Mouse (Mus musculus) inflammation-experienced regulatory T-cells, adult 6 months (primary cell): ENCODE data around the gene Tamm41. TPM values are rescaled to one million over a fixed set of nuclear protein-coding genes. Genes with fewer than 3 reads are reported as not detected.
A peak's percentile ranks its signal among the peaks of the same experiment; 100 is the strongest.

Source experiments
- ATAC-seq: one replicate; pipeline ENCODE4 v1.8.0; 2017
- polyA plus RNA-seq, 3 experiments: library from polyadenylated mRNA; unstranded; fragments of 100-300 nt; shearing (Covaris generic); gene quantifications; one replicate each; pipeline ENCODE4 v1.2.1; 2017

Gene Tamm41
- polyA plus RNA-seq, result 10 to 100 TPM; 19.7 to 33.2 (median 25.1) TPM

GRCm38 (mm10) chr6:115037103-115038094 is at the start of gene Tamm41:
Tamm41 (minus strand) TSS chr6:115037876.
- ATAC-seq, result peak; percentile 97

DNA sequence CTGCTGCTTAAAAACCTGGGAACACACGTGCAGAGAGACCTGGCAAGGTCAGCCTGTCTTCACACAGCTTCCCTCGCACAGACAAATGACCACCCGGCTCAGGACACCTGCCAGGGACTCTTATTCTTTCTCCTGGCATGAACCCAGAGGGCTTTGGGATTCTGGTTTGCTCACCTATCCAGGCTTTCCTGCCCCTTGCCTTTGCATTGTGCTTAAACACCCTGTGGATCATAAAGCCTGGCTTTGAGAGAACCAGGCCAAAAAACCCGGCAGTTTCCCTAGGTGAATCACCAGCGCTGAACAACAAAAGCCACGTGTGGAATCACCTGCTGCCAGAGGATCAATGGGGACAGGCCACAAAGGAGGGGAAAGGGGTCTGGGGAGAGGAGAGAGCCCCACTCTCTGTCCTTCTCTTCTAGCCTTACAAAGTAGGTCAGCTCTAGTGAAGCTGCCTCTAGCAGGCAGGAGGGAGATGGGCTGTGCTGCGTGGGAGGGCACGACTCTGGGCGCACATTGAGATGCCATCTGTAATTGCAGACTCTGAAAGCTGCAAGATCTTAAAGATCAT is 47.7 kb upstream of the Tamm41 start:
- no peak for ATAC-seq

- no peak for ATAC-seq
Observed at GRCm38 (mm10) chr6:115076781-115077575, 39.3 kb upstream of the Tamm41 start.

DNA sequence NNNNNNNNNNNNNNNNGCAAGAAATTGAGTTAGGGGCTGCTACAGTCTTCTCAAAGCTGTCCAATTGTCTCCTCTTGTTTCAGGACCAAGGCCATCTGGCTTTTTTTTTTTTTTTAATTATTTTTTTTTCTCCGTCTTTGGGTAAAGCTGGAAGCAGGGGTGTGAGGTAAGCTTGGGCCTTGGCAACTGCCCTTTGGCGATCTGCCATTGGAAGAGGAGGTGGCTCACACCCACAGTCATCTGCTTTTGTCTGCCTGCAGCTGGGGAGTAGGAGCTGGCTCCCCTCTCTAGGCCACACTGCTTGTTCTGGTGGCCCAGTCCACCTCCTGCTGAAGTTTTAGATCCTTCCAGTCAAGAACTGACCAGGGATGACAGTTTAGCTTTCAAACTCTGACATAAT is 34.3 kb upstream of the Tamm41 start:
- no peak for ATAC-seq

GRCm38 (mm10) chr6:115065411-115066241 is 27.9 kb upstream of the Tamm41 start:
- ATAC-seq, result no peak

DNA sequence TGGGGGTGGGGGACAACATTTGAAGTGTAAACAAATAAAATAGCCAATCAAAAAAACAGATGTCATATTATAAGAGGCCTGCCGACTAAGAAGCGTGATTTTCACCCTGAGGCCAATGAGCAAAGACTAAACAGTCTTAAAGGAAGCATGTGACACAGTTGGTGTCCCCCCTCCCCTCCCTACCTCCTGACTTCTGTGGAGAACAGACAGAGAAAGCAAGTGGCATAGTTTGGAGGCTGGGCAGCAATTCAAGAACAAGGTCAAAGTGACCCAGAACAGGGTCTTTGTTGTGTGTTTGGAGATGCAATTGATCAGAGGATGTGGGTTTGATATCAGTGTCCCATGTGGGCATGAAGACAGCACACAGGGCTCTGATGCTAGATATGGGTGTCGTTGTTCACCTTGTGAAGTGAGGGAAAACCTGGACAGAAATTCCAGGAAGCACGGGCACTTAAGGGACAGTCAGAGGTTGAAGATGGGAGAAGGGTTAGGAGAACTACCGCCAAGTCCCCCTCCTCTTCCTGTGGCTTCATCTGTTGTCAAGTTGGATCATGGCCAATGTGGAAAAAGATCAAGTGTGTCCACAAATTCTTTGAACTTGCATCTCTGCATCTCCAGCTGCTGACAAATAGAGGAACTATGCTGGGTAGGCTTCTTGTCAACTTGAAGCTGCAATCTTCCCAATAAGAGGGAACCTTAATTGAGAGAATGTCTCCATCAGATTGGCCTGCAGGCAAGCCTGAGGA is 25.1 kb upstream of the Tamm41 start:
- ATAC-seq, result no peak

- no peak for ATAC-seq
Observed at GRCm38 (mm10) chr6:115059227-115059626, 21.6 kb upstream of the Tamm41 start.

- ATAC-seq, result no peak
Observed at GRCm38 (mm10) chr6:115056699-115057098, 19.0 kb upstream of the Tamm41 start.

DNA sequence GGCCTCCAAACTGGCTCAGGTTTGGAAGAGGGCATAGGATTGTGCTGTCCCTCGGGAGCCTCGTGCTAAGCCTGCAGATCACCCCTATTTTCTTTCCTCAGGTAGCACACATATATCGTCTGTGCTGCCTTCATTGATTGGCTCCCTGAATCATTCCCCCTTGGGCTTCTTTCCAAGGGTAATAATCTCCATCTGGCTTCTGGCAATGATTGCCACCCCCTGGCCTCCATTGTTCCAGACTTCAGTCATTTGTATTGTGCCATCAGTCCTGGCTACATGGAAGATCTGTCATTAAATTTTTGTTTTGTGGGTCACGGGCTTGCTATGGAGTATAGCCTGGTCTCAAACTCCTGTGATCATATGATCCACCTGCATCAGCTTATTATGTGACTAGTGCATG is 17.8 kb upstream of the Tamm41 start:
- no peak for ATAC-seq

GRCm38 (mm10) chr6:115051586-115052197 is 14.0 kb upstream of the Tamm41 start:
- no peak for ATAC-seq

DNA sequence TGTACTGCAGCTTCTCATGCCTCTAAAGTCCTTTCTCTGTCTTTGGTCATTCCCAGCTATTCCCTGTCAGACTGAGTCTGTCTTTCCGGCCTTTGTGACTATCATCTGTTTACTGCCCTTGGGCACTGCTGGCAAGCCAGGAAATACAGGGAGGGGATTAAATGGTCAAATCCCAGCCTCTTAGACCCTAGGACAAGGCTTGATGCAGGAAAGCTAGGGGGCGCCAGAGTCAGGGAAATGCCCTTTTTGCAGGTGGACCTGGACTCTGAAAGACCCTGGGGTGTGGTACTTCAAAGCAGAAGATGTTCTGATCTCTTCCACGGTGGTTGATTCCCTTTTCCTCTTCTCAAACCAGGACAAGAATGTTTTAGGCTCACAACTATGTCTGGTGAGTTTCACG is 11.3 kb upstream of the Tamm41 start:
- no peak for ATAC-seq

- no peak for ATAC-seq
Observed at GRCm38 (mm10) chr6:115047816-115048215, 10.1 kb upstream of the Tamm41 start.

DNA sequence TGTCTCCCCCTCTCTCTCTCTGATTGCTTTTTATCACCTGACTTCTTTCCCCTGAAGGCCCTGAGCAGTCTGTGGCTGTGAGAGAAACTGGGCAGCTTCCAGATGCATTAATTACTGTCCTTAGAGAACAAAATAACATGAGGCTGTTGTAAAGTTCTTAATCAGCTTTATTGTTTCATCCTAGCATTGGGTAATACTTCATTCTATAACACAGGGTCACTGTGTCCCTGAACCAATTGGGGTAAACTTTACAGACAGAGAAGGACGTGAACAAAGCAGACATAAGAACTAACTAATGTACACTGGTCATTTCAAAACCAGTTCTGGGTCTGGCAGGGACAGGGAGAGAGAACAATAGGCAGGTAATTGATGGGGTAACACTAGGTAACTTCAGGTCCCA is 8.4 kb upstream of the Tamm41 start:
- ATAC-seq, result no peak

DNA sequence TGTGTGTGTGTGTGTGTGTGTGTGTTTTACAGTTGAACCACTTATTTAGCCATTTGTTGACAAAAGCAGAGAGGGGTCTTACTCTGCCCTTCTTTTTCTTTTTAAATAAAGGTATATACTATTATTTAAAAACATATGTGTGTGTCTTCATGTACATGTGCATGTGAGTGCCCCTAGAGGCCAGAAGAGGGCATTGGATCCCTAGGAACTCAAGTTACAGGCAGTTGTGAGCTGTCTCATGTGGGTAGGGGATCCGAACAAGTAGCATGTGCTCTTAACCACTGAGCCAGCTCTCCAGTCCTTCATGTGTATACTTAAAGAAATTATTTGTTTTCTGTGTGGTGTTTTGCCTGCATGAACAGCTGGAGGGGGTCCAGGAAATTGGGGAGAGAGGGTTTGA is 7.0 kb upstream of the Tamm41 start:
- ATAC-seq, result no peak

DNA sequence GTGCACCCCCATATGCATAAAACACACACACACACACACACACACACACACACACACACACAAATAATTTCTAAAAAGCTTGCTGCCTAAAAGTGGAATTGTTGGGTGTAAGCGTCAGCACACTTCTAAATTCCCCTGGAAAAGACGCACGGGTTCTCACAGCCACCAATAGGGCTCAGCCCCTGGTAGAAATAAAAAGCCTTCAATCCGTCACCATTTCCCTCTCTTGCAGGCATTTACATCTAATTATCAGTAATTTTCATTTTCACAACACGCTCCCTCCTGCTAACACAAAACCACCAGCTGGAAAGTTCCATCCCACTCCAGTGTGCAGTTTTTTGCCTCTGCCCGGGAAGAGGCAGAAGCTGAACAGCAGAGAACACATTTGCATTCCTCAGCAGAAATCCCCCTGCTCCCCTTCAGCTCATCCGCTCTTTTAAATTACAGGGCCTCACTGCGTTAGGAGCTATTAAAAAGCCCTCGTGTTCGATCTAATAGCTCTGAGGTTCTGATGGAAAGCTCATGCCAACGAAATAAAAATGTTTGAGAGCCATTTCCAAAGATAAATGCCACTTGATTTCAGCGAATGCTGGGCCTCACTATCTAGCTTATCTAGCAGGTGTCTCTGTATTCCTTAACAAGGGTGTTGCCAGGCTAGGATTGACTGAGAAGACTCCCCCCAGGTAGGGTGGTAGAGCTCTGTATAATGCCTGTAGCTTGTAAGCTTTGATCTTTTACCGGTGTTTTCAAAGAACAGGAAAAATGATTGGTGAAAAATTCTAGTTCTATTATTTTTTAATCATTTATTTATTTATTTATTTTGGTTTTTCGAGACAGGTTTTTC is 6.2 kb upstream of the Tamm41 start:
- ATAC-seq, result no peak

GRCm38 (mm10) chr6:115042609-115043008 is 4.9 kb upstream of the Tamm41 start:
- ATAC-seq, result no peak

GRCm38 (mm10) chr6:115033441-115033840 is 4.2 kb downstream of the Tamm41 start:
- ATAC-seq, result no peak

DNA sequence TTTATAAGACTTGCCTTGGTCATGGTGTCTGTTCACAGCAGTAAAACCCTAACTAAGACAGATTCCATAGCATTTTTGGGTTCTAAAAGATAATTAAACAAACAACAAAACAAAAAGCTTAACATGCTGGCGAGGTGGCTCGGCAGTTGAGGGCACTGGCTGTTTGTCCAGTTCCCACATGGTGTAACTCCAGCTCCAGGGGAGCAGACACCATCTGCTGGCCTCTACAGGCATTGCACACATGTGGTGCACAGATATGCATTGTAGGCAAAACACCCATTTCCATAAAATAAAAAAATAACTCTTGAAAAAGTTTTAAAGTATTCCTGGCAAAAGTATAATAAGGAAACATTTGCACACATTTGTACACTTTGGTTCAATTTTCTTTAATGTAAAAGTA is 7.6 kb downstream of the Tamm41 start:
- no peak for ATAC-seq

DNA sequence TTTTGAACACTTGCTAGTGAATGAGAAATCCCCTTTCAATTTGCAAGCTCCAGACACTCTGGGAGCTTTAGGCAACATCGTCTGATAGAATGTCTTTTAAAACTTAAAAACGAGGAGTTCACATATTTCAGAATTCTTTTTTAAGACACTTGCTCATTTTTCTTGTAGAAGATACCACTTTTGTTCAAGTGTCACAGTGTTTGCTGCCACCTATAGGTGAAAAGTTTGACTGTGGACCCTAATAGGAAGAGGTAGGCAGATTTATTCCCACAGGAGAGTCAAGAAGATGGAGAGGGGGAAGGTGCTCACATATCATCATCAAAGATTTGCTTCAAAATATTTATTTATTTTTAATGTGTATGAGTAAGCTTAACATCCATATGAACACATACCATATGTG is 8.4 kb downstream of the Tamm41 start:
- ATAC-seq, result no peak

- no peak for ATAC-seq
Observed at GRCm38 (mm10) chr6:115027485-115027992, 10.1 kb downstream of the Tamm41 start.
